Mouse (Mus musculus): ENCODE data around the gene Pbrm1.

DNA sequence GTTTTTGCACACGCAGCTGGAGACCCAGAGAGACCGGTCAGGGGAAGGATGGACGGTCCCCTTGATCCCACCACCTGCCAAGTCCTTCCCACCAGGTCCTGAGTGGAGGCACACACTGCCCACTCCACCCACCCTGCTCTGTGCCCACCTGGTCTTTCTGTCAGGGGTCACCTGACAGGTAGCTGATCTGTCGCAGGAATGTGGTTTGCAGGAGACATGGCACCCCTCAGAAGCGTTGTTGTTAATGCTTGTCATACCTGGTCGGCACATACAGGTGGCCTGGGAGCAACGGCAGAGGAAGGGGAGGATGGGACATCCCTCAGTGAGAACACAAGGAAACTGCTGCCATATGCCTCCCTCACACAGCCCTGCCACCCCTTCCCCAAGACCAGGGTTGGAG is 142.3 kb downstream of the Pbrm1 start:
- TF ChIP-seq CTCF (IDR thresholded peaks at IDR 0.05; ENCODE audit: extremely low read depth, insufficient read depth, low read length): no peak
- no peak for TF ChIP-seq POLR2A (IDR thresholded peaks at IDR 0.05; ENCODE audit: extremely low read depth, insufficient read depth, low read length)
